Mouse (Mus musculus): ENCODE data around the gene Praf2. TPM values are rescaled to one million over a fixed set of nuclear protein-coding genes. Genes with fewer than 3 reads are reported as not detected.
"Not testable (repeated sequence)": the region's sequence is repeated elsewhere in the genome, so short reads cannot be mapped to it uniquely, and the experiment has no call there.

Praf2 gene
- polyA plus RNA-seq, 1 experiment from 2014 or later, result 129 TPM

GRCm38 (mm10) chrX:7750432-7751116 is 22.3 kb downstream of the Praf2 start, which contains the start of gene Ccdc120:
Gene Ccdc120, minus strand, starts transcription at chrX:7750905.
- Histone ChIP-seq H3K27me3 (ENCODE audit: control insufficient read depth, insufficient read depth, low read length) (no peaks in the 10 kb centered on the region), H3K4me3 (replicated peaks; ENCODE audit: low read length) (peak within 1 kb of the TSS; percentile 63), H3K9ac (peak within 1 kb of the TSS; percentile 79), H3K36me3 (replicated peaks; ENCODE audit: control insufficient read depth, insufficient read depth) (no peaks in the 10 kb centered on the region), H3K9me3 (ENCODE audit: control insufficient read depth, low read length) (no peaks in the 10 kb centered on the region), H3K4me1 (replicated peaks; ENCODE audit: control insufficient read depth, insufficient read depth, low read length) (0 out of 2 replicates have a peak, but pooled peaks cover 5% of the 10 kb centered on the region), H3K4me2 (replicated peaks) (peak within 1 kb of the TSS; percentile 59), H3K27ac (peak within 1 kb of the TSS; percentile 47; the same call in 1 of the 2 replicates)
- ATAC-seq (ENCODE audit: low FRiP score) (peak; percentile 91), DNase-seq (ENCODE audit: low spot score) (peak; percentile 86)
- WGBS, result 12% methylated on average over 53 of the region's 56 CpGs

GRCm38 (mm10) chrX:7753627-7754026 is 25.4 kb downstream of the Praf2 start:
- H3K27ac ChIP-seq; H3K4me2 ChIP-seq (replicated peaks); H3K36me3 ChIP-seq (replicated peaks; ENCODE audit: control insufficient read depth, insufficient read depth); ATAC-seq (ENCODE audit: low FRiP score); DNase-seq (ENCODE audit: low spot score); H3K4me3 ChIP-seq (replicated peaks; ENCODE audit: low read length); H3K4me1 ChIP-seq (replicated peaks; ENCODE audit: control insufficient read depth, insufficient read depth, low read length); H3K27me3 ChIP-seq (ENCODE audit: control insufficient read depth, insufficient read depth, low read length); H3K9ac ChIP-seq; H3K9me3 ChIP-seq (ENCODE audit: control insufficient read depth, low read length): not testable (repeated sequence)
- WGBS, result 14% methylated on average over 3 of the region's 3 CpGs

- Histone ChIP-seq H3K4me2 (replicated peaks) (peak within 1 kb of the TSS; percentile 67), H3K4me3 (replicated peaks; ENCODE audit: low read length) (peak within 1 kb of the TSS; percentile 60), H3K4me1 (replicated peaks; ENCODE audit: control insufficient read depth, insufficient read depth, low read length) (peaks cover 6% of the 10 kb centered on the region; the same call in 1 of the 2 replicates), H3K9me3 (ENCODE audit: control insufficient read depth, low read length) (no peaks in the 10 kb centered on the region), H3K36me3 (replicated peaks; ENCODE audit: control insufficient read depth, insufficient read depth) (peaks cover 8% of the 10 kb centered on the region; the same call in 1 of the 2 replicates), H3K9ac (peak within 1 kb of the TSS; percentile 65), H3K27me3 (ENCODE audit: control insufficient read depth, insufficient read depth, low read length) (no peaks in the 10 kb centered on the region), H3K27ac (peak within 1 kb of the TSS; percentile 57; the same call in 1 of the 2 replicates)
- peak; percentile 84 for DNase-seq (ENCODE audit: low spot score)
- WGBS, result 9% methylated on average over 33 of the region's 38 CpGs
- peak; percentile 95 for ATAC-seq (ENCODE audit: low FRiP score)
Measured at GRCm38 (mm10) chrX:7762137-7762920, 34.1 kb downstream of the Praf2 start, which contains the start of gene Tfe3. Gene Tfe3, plus strand, starts transcription at chrX:7762560.

- H3K27me3 ChIP-seq (ENCODE audit: control insufficient read depth, insufficient read depth, low read length), result no peaks in the 10 kb centered on the region
- H3K4me1 ChIP-seq (replicated peaks; ENCODE audit: control insufficient read depth, insufficient read depth, low read length), result peaks cover 6% of the 10 kb centered on the region; the same call in 1 of the 2 replicates
- peak overlapping the region; percentile 65 for H3K9ac ChIP-seq
- H3K27ac ChIP-seq, result peak overlapping the region; percentile 57; the same call in 1 of the 2 replicates
- H3K4me2 ChIP-seq (replicated peaks), result peak overlapping the region; percentile 67
- DNase-seq (ENCODE audit: low spot score) (no peak), ATAC-seq (ENCODE audit: low FRiP score) (0 out of 2 replicates have a peak, but pooled peaks have one; percentile 4)
- peaks cover 13% of the 10 kb centered on the region; the same call in 1 of the 2 replicates for H3K36me3 ChIP-seq (replicated peaks; ENCODE audit: control insufficient read depth, insufficient read depth)
- whole genome bisulfite sequencing, result 20% methylated on average over 21 of the region's 21 CpGs
- peak overlapping the region; percentile 60 for H3K4me3 ChIP-seq (replicated peaks; ENCODE audit: low read length)
- no peaks in the 10 kb centered on the region for H3K9me3 ChIP-seq (ENCODE audit: control insufficient read depth, low read length)
Measured at GRCm38 (mm10) chrX:7762921-7763197, 34.6 kb downstream of the Praf2 start.

- H3K4me2 ChIP-seq (replicated peaks), result peak overlapping the region; percentile 67
- no peak for DNase-seq (ENCODE audit: low spot score)
- peaks cover 22% of the 10 kb centered on the region; the same call in 1 of the 2 replicates for H3K36me3 ChIP-seq (replicated peaks; ENCODE audit: control insufficient read depth, insufficient read depth)
- H3K9ac ChIP-seq, result peak overlapping the region; percentile 65
- no peaks in the 10 kb centered on the region for H3K27me3 ChIP-seq (ENCODE audit: control insufficient read depth, insufficient read depth, low read length)
- H3K9me3 ChIP-seq (ENCODE audit: control insufficient read depth, low read length), result no peaks in the 10 kb centered on the region
- H3K4me3 ChIP-seq (replicated peaks; ENCODE audit: low read length), result peak overlapping the region; percentile 60
- no peak for ATAC-seq (ENCODE audit: low FRiP score)
- H3K27ac ChIP-seq, result no peak overlapping the region
- H3K4me1 ChIP-seq (replicated peaks; ENCODE audit: control insufficient read depth, insufficient read depth, low read length), result peaks cover 6% of the 10 kb centered on the region; the same call in 1 of the 2 replicates
- 11% methylated on average over 21 of the region's 22 CpGs for WGBS
Measured at GRCm38 (mm10) chrX:7763631-7764393, 35.6 kb downstream of the Praf2 start.

- DNase-seq (ENCODE audit: low spot score) (no peak), ATAC-seq (ENCODE audit: low FRiP score) (no peak)
- H3K4me2 ChIP-seq (replicated peaks), result peak overlapping the region; percentile 67
- H3K4me3 ChIP-seq (replicated peaks; ENCODE audit: low read length), result peak overlapping the region; percentile 60
- H3K36me3 ChIP-seq (replicated peaks; ENCODE audit: control insufficient read depth, insufficient read depth), result peaks cover 29% of the 10 kb centered on the region; the same call in 1 of the 2 replicates
- H3K27me3 ChIP-seq (ENCODE audit: control insufficient read depth, insufficient read depth, low read length), result no peaks in the 10 kb centered on the region
- H3K27ac ChIP-seq, result no peak overlapping the region
- WGBS, result 18% methylated on average over 9 of the region's 9 CpGs
- H3K9ac ChIP-seq, result 0 out of 2 replicates have a peak overlapping the region, but pooled peaks have one; percentile 65
- peaks cover 6% of the 10 kb centered on the region; the same call in 1 of the 2 replicates for H3K4me1 ChIP-seq (replicated peaks; ENCODE audit: control insufficient read depth, insufficient read depth, low read length)
- no peaks in the 10 kb centered on the region for H3K9me3 ChIP-seq (ENCODE audit: control insufficient read depth, low read length)
Measured at GRCm38 (mm10) chrX:7764657-7765280, 36.5 kb downstream of the Praf2 start.

- Histone ChIP-seq H3K9ac (peak overlapping the region; percentile 65; the same call in 1 of the 2 replicates), H3K36me3 (replicated peaks; ENCODE audit: control insufficient read depth, insufficient read depth) (peaks cover 33% of the 10 kb centered on the region), H3K4me3 (replicated peaks; ENCODE audit: low read length) (peak overlapping the region; percentile 60), H3K9me3 (ENCODE audit: control insufficient read depth, low read length) (no peaks in the 10 kb centered on the region), H3K27me3 (ENCODE audit: control insufficient read depth, insufficient read depth, low read length) (no peaks in the 10 kb centered on the region), H3K4me2 (replicated peaks) (peak overlapping the region; percentile 67), H3K4me1 (replicated peaks; ENCODE audit: control insufficient read depth, insufficient read depth, low read length) (peaks cover 6% of the 10 kb centered on the region; the same call in 1 of the 2 replicates), H3K27ac (peak overlapping the region; percentile 38; the same call in 1 of the 2 replicates)
- DNase-seq (ENCODE audit: low spot score) (no peak), ATAC-seq (ENCODE audit: low FRiP score) (no peak)
- 21% methylated on average over 13 of the region's 13 CpGs for WGBS
Measured at GRCm38 (mm10) chrX:7765281-7765670, 37.0 kb downstream of the Praf2 start.

GRCm38 (mm10) chrX:7765764-7766163 is 37.5 kb downstream of the Praf2 start:
- Histone ChIP-seq H3K27ac (peak overlapping the region; percentile 38; the same call in 1 of the 2 replicates), H3K9ac (peak overlapping the region; percentile 65; the same call in 1 of the 2 replicates), H3K36me3 (replicated peaks; ENCODE audit: control insufficient read depth, insufficient read depth) (peaks cover 36% of the 10 kb centered on the region), H3K4me2 (replicated peaks) (peak overlapping the region; percentile 67), H3K9me3 (ENCODE audit: control insufficient read depth, low read length) (no peaks in the 10 kb centered on the region), H3K27me3 (ENCODE audit: control insufficient read depth, insufficient read depth, low read length) (no peaks in the 10 kb centered on the region), H3K4me3 (replicated peaks; ENCODE audit: low read length) (peak overlapping the region; percentile 60), H3K4me1 (replicated peaks; ENCODE audit: control insufficient read depth, insufficient read depth, low read length) (peaks cover 6% of the 10 kb centered on the region; the same call in 1 of the 2 replicates)
- no peak for DNase-seq (ENCODE audit: low spot score)
- WGBS, result 20% methylated on average over 11 of the region's 11 CpGs
- no peak for ATAC-seq (ENCODE audit: low FRiP score)

Data from hindbrain, embryonic 14.5 days (tissue).